Mouse (Mus musculus): ENCODE measurements around the gene Sipa1l2.

Gene Sipa1l2

GRCm38 (mm10) chr8:125465156-125465821 is 104.3 kb downstream of the Sipa1l2 start:
- DNase-seq (ENCODE audit: low spot score) = no peak

DNA sequence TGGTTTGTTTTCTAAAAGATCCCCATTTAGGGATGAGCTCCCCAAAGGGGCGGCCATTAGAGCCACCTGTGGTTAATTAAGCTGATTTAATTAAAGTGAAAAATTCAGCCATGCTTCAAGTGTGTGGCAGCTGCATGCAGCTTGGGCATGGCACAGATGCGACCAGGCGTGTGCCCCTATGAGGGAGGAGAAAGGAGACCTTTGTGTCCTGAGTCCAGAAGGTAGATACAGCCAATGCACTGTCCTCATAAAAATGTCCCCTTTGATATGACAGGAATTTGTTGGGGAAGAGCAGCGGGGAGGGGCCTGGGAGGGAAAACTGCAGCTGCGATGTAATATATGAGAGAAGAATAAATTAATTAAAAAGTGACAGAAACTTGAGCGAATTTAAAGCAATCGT is 106.7 kb downstream of the Sipa1l2 start:
- DNase-seq (ENCODE audit: low spot score) = no peak

- no peak for DNase-seq (ENCODE audit: low spot score)
Measured at GRCm38 (mm10) chr8:125461504-125461903, 108.1 kb downstream of the Sipa1l2 start.

GRCm38 (mm10) chr8:125460602-125461001 is 109.0 kb downstream of the Sipa1l2 start:
- DNase-seq (ENCODE audit: low spot score) = no peak

DNA sequence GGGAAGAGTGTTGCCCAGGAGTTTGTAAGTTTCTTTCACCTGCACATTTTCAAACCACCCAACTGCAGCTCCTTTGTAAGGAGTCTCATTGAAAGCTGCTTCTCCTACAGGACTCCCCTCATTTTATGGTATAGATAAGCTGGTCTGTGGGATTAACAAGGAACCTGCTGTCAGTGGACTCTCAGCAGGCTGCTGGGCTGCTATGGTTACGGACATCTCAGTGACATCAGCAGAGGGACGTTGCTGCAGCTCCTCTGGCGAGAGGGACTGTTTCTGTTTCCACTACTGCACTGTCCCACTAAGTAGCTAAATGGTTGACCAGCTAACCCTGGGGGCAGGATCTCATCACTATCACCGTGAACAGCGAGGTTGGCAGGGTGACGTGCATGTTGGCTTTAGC is 120.6 kb downstream of the Sipa1l2 start:
- no peak for DNase-seq (ENCODE audit: low spot score)

DNA sequence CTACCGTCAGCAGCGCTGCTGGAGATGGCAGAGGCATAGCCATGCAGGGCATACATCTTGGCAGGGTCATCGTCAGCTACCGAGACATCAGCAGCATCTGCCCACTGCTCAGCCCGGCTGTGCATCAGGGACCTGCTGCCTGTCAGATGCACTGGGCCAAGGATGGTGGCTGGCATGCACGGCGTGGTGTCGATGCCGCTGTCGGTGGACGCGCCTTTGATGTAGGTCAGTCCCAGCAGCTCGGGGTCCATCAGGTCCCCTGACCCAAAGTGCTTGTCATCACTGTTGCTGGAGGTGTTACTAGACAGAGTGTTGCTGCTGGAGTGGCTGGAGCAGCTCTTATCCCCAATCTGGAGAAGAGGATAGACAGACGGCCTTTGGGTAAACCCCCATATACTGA is 122.1 kb downstream of the Sipa1l2 start:
- DNase-seq (ENCODE audit: low spot score) = no peak

- no peak for DNase-seq (ENCODE audit: low spot score)
Measured at GRCm38 (mm10) chr8:125446236-125446635, 123.4 kb downstream of the Sipa1l2 start.

- no peak for DNase-seq (ENCODE audit: low spot score)
Measured at GRCm38 (mm10) chr8:125445225-125445609, 124.4 kb downstream of the Sipa1l2 start.

- no peak for DNase-seq (ENCODE audit: low spot score)
Measured at GRCm38 (mm10) chr8:125444457-125445224, 125.0 kb downstream of the Sipa1l2 start.

GRCm38 (mm10) chr8:125435320-125436100 is 134.1 kb downstream of the Sipa1l2 start:
- no peak for DNase-seq (ENCODE audit: low spot score)

DNA sequence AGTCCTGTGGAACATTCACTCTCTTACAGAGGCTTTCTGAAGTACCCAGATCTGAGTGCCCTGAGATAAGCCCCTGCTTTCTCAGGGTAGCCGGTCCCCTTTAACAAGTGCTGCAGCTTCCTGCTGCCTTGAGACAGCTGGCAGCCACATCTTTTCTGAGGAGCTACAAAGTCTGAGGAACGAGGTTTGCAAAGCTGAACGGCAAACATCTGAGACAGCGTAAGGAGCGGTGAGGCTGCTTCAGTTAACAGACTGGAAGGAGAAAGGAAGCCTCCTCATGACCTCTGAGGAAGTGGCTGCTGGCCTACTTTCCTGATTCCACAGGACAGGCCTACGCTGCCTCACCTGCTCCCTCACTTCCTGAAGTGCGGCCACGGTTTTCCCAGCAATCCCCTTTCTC is 135.5 kb downstream of the Sipa1l2 start:
- no peak for DNase-seq (ENCODE audit: low spot score)

GRCm38 (mm10) chr8:125431321-125431720 is 138.3 kb downstream of the Sipa1l2 start:
- no peak for DNase-seq (ENCODE audit: low spot score)

- no peak for DNase-seq (ENCODE audit: low spot score)
Measured at GRCm38 (mm10) chr8:125430796-125431195, 138.8 kb downstream of the Sipa1l2 start.

DNA sequence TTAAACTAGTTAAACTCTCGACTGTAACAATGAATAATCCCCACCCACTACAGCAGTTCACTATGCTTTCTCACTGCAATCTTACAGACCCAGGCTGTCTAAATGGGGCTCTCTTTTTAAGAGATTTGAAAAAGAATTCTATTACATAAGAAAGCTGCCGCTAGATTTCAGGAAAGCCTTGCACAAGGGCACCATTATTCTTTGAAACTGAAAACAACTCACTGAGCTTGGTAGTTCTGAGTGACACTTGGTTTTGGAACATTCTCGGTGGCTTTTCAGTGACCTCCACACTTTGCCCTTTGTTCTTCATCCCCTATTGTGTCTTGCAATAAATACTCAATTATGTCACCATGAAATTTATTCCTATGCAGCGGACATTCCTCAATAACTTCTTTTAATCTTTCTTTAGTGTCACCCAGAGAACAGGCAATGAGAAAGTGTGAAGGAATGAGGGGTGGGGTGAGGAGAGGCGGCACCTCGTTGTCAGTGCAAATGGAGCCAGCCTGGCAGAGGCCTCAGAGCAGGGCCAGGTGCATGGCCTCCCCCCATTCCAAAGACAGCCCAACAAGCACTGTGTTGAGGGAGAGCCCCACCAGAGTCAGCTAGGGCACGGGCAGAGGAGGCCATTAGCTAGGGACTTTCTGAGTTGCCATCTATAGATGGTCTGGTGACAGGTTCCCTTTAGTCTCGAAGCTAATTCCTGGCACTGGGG is 140.5 kb downstream of the Sipa1l2 start:
- DNase-seq (ENCODE audit: low spot score) = no peak

GRCm38 (mm10) chr8:125423861-125424260 is 145.7 kb downstream of the Sipa1l2 start:
- DNase-seq (ENCODE audit: low spot score) = no peak

DNA sequence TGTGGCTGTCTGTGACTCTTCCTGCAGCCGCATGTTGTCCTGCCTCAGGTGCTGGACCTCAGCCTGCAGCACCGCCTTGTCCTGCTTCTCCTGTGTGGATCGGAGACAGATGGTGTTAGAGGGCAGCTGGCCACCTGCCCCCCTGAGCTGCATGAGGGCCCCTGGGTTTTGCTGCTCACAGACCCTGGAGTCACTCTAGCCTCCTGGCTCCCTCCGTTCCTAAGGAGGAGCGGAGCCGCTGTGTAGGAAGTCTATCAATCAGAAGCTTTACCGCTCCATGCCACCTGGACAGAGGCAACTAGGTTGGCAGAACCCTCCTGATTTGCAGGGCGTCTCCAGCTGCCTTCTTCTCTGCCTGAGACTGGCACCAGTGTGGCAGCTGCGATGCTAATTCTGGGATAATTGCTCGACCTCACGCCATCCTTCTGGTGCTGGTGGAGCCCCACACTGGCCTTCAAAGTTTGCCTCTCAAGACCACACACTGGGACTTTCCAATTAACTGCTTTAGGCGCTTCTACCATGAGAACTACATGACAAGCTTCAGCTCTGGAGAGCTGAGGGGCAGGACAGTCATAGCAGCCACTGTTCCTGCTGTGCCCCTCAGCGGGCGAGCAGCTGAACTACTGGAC is 150.3 kb downstream of the Sipa1l2 start:
- no peak for DNase-seq (ENCODE audit: low spot score)

GRCm38 (mm10) chr8:125416146-125416545 is 153.5 kb downstream of the Sipa1l2 start:
- no peak for DNase-seq (ENCODE audit: low spot score)

GRCm38 (mm10) chr8:125414651-125415050 is 155.0 kb downstream of the Sipa1l2 start:
- DNase-seq (ENCODE audit: low spot score) = no peak

GRCm38 (mm10) chr8:125413001-125413909 is 156.4 kb downstream of the Sipa1l2 start:
- DNase-seq (ENCODE audit: low spot score) = no peak

- DNase-seq (ENCODE audit: low spot score) = no peak
Measured at GRCm38 (mm10) chr8:125410646-125411045, 159.0 kb downstream of the Sipa1l2 start.

DNA sequence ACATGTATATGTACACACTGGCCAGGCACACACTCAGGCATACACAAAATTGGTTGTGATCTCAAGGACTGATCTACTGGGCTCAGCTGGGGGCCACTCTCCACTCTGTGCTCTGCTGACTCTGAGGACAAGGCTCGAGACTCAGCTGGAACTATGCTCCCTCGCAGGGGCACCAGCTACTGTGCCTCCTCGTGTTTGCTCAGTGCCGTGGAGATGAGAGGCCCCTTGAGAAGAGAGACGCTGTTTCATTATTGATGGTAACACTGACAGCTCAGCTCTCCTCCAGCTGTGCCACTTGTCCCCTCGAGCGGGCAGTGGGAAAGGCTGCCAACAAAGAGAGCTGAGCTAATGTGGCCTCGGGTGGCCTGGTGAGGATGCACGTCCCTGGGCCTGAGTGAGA is 161.9 kb downstream of the Sipa1l2 start:
- DNase-seq (ENCODE audit: low spot score) = no peak
